9 mouse cellular contexts compared by ENCODE assay signal in the genomic region with DNA sequence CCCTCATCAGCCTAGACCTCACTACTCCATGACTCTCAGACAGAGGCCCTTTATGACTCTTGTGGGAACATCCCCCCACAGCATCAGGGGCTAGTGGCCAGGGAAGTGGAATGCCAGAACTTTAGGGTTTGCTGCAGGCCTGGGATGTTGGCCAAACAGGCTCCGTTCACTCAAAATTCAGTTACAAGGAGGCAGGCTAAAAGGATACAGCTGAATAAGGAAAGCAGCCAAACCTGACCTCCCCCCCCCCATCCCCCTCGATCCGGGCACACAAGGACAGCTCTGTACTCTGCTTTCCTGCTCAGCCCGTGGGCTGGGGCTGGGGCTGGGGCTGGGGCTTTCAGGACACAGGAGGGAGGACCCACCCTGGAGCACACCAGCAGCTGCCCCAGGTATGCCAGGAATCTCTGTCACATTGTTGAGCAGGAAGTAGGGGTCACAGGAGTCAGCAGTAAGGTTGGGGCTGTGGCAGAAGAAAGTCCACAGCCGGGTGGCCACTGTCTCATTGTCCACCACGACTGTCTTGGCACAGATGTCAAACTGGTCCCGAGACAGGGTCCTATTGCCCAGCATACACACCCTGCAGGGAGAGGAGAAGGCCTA. TPM values are rescaled to one million over a fixed set of nuclear protein-coding genes. Genes with fewer than 3 reads are reported as not detected.
DNase-seq lines count a peak whose midpoint lies in the region; ATAC-seq lines count a peak whose summit lies in the region.
"Had no signal": no experiment of that assay in that cellular context is flagged by ENCODE, and none has a peak within 500 bp of the region (broad histone marks: within the 10 kb centered on the region; RNA-seq: fewer than 3 reads in every experiment).

No protein-coding gene starts in this region.

- peaks cover 96% of the 10 kb centered on the region for H3K36me3 ChIP-seq in embryonic facial prominence, embryonic 10.5 days (replicated peaks)
- H3K36me3 ChIP-seq in heart, embryonic 13.5 days, result peaks cover 99% of the 10 kb centered on the region
- H3K36me3 ChIP-seq in stomach, embryonic 15.5 days, result peaks cover 45% of the 10 kb centered on the region

- H3K9me3 ChIP-seq in embryonic facial prominence, embryonic 10.5 days, result no peaks in the 10 kb centered on the region
- no peaks in the 10 kb centered on the region for H3K9me3 ChIP-seq in heart, embryonic 13.5 days
- no peaks in the 10 kb centered on the region for H3K9me3 ChIP-seq in stomach, embryonic 15.5 days

- no peak overlapping the region for H3K4me2 ChIP-seq in heart, embryonic 13.5 days
- no peak overlapping the region for H3K4me2 ChIP-seq in stomach, embryonic 15.5 days

- peaks cover 13% of the 10 kb centered on the region for H3K4me1 ChIP-seq in embryonic facial prominence, embryonic 10.5 days
- H3K4me1 ChIP-seq in heart, embryonic 13.5 days, result peaks cover 40% of the 10 kb centered on the region
- 0 out of 2 replicates have a peak, but pooled peaks cover 10% of the 10 kb centered on the region for H3K4me1 ChIP-seq in stomach, embryonic 15.5 days

- peak; percentile 61 to 63 for DNase-seq in left cerebral cortex, postnatal 10 days (ENCODE audit: extremely low spot score in 1 of 2, low spot score in 2 of 2)
- DNase-seq in left cerebral cortex, adult 11 months (ENCODE audit: low spot score), result no peak
- DNase-seq in embryonic facial prominence, embryonic 10.5 days (ENCODE audit: low spot score), result peak; percentile 62
- DNase-seq in kidney, postnatal 25 days, result peak; percentile 50 to 71
- no peak for DNase-seq in thymus, postnatal 10 days (ENCODE audit: low spot score in 2 of 2)
- no peak for DNase-seq in cerebellum, postnatal 4 days (ENCODE audit: low spot score in 2 of 2)

- intact Hi-C loops in left cerebral cortex, postnatal 10 days (cut with DNase I), result no loop called here

- peak overlapping the region; percentile 61; the same call in 1 of the 2 replicates for H3K27ac ChIP-seq in embryonic facial prominence, embryonic 10.5 days (replicated peaks)
- peak overlapping the region; percentile 73 for H3K27ac ChIP-seq in heart, embryonic 13.5 days (replicated peaks)
- H3K27ac ChIP-seq in stomach, embryonic 15.5 days, result no peak overlapping the region

- 0 out of 2 replicates have a peak overlapping the region, but pooled peaks have one; percentile 13 for H3K9ac ChIP-seq in heart, embryonic 13.5 days
- no peak overlapping the region for H3K9ac ChIP-seq in stomach, embryonic 15.5 days

- 23% methylated on average over 7 of the region's 7 CpGs for WGBS in embryonic facial prominence, embryonic 10.5 days
- 25% methylated on average over 7 of the region's 7 CpGs for WGBS in heart, embryonic 13.5 days
- WGBS in stomach, embryonic 15.5 days, result 37% methylated on average over 7 of the region's 7 CpGs

- no peak for ATAC-seq in heart, embryonic 13.5 days (ENCODE audit: extremely low read depth, insufficient number of reproducible peaks, low FRiP score, low TSS enrichment)
- ATAC-seq in stomach, embryonic 15.5 days (ENCODE audit: insufficient read depth, low FRiP score, low read depth), result peak; percentile 59

- no peak overlapping the region for H3K4me3 ChIP-seq in embryonic facial prominence, embryonic 10.5 days
- H3K4me3 ChIP-seq in heart, embryonic 13.5 days, result no peak overlapping the region
- no peak overlapping the region for H3K4me3 ChIP-seq in stomach, embryonic 15.5 days (replicated peaks)

- H3K27me3 ChIP-seq in embryonic facial prominence, embryonic 10.5 days (replicated peaks; ENCODE audit: low read depth, poor library complexity, severe bottlenecking), result no peaks in the 10 kb centered on the region
- H3K27me3 ChIP-seq in heart, embryonic 13.5 days (replicated peaks), result no peaks in the 10 kb centered on the region
- no peaks in the 10 kb centered on the region for H3K27me3 ChIP-seq in stomach, embryonic 15.5 days (replicated peaks)

RNA-seq across cellular contexts. Expression of a gene that starts 8.0 kb away (rescaled TPM):
- total RNA-seq in left cerebral cortex, postnatal 10 days (2021), result 10 to 100 TPM; 13.0 to 14.1 TPM
- polyA plus RNA-seq in embryonic facial prominence, embryonic 10.5 days (2016; fragmentation: Nextera tagmentation; extraction: Ambion mirVana), result 1.7 and 2.4 TPM in 2 replicates
- polyA plus RNA-seq in heart, embryonic 13.5 days (2015; fragmentation: Nextera tagmentation; extraction: Ambion mirVana), result 1.5 and 3.0 TPM in 2 replicates
- polyA plus RNA-seq in stomach, embryonic 15.5 days (2015; fragmentation: Nextera tagmentation; extraction: Ambion mirVana), result 2.9 and 5.8 TPM in 2 replicates

RNA-seq across cellular contexts. Expression of a gene that starts 12.9 kb away (rescaled TPM):
- 10 to 100 TPM; 74.6 to 80.0 TPM for total RNA-seq in left cerebral cortex, postnatal 10 days (2021)
- 30.5 and 36.8 TPM in 2 replicates for polyA plus RNA-seq in embryonic facial prominence, embryonic 10.5 days (2016; fragmentation: Nextera tagmentation; extraction: Ambion mirVana)
- 51.9 and 61.3 TPM in 2 replicates for polyA plus RNA-seq in heart, embryonic 13.5 days (2015; fragmentation: Nextera tagmentation; extraction: Ambion mirVana)
- 61.2 and 61.4 TPM in 2 replicates for polyA plus RNA-seq in stomach, embryonic 15.5 days (2015; fragmentation: Nextera tagmentation; extraction: Ambion mirVana)

RNA-seq across cellular contexts. Expression of a gene that starts 14.7 kb away (rescaled TPM):
- 10 to 100 TPM; 20.4 to 20.9 TPM for total RNA-seq in left cerebral cortex, postnatal 10 days (2021)
- polyA plus RNA-seq in embryonic facial prominence, embryonic 10.5 days (2016; fragmentation: Nextera tagmentation; extraction: Ambion mirVana), result 31.0 and 33.9 TPM in 2 replicates
- 37.7 and 39.4 TPM in 2 replicates for polyA plus RNA-seq in heart, embryonic 13.5 days (2015; fragmentation: Nextera tagmentation; extraction: Ambion mirVana)
- 32.7 and 33.4 TPM in 2 replicates for polyA plus RNA-seq in stomach, embryonic 15.5 days (2015; fragmentation: Nextera tagmentation; extraction: Ambion mirVana)

RNA-seq across cellular contexts. Expression of a gene that starts 17.5 kb away (rescaled TPM):
- 1 to 10 TPM in 1 of 2 experiments, under 1 TPM in 1; 0.90 to 1.5 TPM for total RNA-seq in left cerebral cortex, postnatal 10 days (2021)
- polyA plus RNA-seq in embryonic facial prominence, embryonic 10.5 days (2016; fragmentation: Nextera tagmentation; extraction: Ambion mirVana), result 1.9 and 2.2 TPM in 2 replicates
- polyA plus RNA-seq in heart, embryonic 13.5 days (2015; fragmentation: Nextera tagmentation; extraction: Ambion mirVana), result 0.74 and 1.1 TPM in 2 replicates
- polyA plus RNA-seq in stomach, embryonic 15.5 days (2015; fragmentation: Nextera tagmentation; extraction: Ambion mirVana), result 1.9 and 3.8 TPM in 2 replicates

RNA-seq across cellular contexts. Expression of a gene that starts 28.1 kb away (rescaled TPM):
- total RNA-seq in left cerebral cortex, postnatal 10 days (2021), result not detected
- polyA plus RNA-seq in embryonic facial prominence, embryonic 10.5 days (2016; fragmentation: Nextera tagmentation; extraction: Ambion mirVana), result not detected in 2 replicates
- not detected in 2 replicates for polyA plus RNA-seq in heart, embryonic 13.5 days (2015; fragmentation: Nextera tagmentation; extraction: Ambion mirVana)
- not detected in 2 replicates for polyA plus RNA-seq in stomach, embryonic 15.5 days (2015; fragmentation: Nextera tagmentation; extraction: Ambion mirVana)
- polyA plus RNA-seq: neural tube, embryonic 11.5 days had no signal

Comparison
In these comparisons a context has a peak if more than half of its experiments do, and no peak if none do; other contexts are left out.
1. DNase-seq: peak in left cerebral cortex, postnatal 10 days (2 of 2), embryonic facial prominence, embryonic 10.5 days (single experiment) and kidney, postnatal 25 days (2 of 2); none in left cerebral cortex, adult 11 months (single experiment), thymus, postnatal 10 days (0 of 2) and cerebellum, postnatal 4 days (0 of 2).